Mouse (Mus musculus) left cerebral cortex, adult 8-10 months (tissue): Measurements from ENCODE around the gene B3gnt7. TPM values are rescaled to one million over a fixed set of nuclear protein-coding genes. Genes with fewer than 3 reads are reported as not detected.

ENCODE experiments used
- DNase-seq, 2 experiments: peaks; one replicate each; pipeline ENCODE4 v3.0.0; 2022; ENCODE audit warnings: low spot score in 2 of 2
- total RNA-seq, 4 experiments: library from RNA; stranded (reverse); gene quantifications; 2 replicates each; pipeline ENCODE4 v1.2.4; 2022

The B3gnt7 gene
- total RNA-seq = 1 to 10 TPM in 3 of 4 experiments, under 1 TPM in 1; 0.72 to 1.4 (median 1.2) TPM

- no peak for DNase-seq
These were observed at the start of gene B3gnt7 for GRCm38 (mm10) chr1:86302532-86302931. B3gnt7 (plus strand) TSS chr1:86302832.

DNA sequence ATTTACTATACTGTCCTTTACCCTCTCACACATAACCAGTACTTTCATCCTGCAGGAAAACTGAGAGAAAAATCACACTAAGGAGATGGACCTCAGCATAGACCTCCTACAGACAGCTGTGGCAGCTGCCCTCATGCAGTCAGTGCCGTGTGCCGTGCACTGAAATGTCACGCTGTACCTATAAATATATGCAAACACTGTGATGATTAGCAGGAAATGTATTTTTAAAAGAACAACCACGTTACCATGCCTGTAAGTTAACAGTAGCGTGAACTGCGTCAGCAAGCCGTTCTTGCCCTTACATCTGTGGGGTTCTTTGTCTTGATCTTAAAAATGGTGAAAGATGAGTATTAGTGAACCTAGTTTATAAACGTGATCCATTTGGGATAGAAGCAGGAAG is 49.2 kb upstream of the B3gnt7 start:
- DNase-seq = no peak

DNA sequence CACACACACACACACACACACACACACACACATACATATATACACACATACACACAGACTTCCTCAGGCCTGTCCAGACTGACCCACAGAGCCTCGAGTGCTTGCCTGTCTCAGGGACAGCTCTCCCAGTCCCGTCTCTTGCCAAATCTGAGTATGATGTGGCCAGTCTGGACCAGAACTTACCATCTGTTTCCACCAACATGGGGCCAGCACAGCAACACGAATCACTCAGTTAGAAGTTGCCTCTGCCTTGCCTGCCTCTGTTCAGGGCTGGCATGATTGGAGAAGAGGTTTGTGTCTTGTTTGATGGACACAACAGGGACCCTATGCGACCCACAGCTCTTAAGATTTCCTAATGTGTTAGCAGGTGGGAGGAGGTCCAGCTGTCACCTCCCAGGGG is 46.3 kb upstream of the B3gnt7 start:
- no peak for DNase-seq

GRCm38 (mm10) chr1:86257228-86257627 is 45.4 kb upstream of the B3gnt7 start:
- DNase-seq = no peak

GRCm38 (mm10) chr1:86258171-86258824 is 44.3 kb upstream of the B3gnt7 start:
- no peak for DNase-seq

DNA sequence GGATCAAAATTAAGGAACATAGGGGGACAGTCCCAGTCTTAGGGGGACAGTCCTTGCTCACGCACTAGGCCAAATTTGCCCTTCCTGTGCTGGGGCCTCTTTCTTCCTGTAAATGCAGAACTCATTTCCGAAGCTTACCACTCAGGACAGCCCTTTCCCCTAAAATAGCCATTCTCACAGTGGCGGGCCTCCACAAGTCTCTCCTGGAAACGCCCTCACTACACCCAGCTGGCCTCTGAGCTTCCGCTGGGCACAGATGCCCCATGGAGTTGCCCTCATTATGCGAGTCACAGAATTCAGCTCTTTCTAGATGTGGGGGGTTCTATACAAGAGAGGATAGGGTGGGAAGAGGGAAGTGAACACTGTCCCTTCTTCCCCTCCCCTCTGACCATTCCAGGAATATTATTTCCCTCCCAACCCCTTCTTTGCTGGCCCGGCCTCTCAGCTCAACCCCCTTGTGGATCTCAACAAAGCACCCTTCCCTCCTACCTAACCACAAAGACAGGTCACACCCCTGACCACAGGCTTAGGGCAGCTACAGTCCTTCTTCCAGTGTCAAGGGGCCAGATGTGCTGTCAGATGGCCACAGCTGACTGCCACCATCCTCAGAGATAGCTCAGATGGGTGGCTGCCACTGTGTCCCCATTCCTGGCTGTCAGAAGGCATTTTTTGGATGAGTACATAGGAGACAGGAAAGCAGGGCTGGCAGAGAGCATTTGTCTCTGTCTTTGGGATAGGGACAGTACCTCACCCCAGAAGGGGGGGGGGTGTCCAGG is 38.9 kb upstream of the B3gnt7 start:
- no peak for DNase-seq

DNA sequence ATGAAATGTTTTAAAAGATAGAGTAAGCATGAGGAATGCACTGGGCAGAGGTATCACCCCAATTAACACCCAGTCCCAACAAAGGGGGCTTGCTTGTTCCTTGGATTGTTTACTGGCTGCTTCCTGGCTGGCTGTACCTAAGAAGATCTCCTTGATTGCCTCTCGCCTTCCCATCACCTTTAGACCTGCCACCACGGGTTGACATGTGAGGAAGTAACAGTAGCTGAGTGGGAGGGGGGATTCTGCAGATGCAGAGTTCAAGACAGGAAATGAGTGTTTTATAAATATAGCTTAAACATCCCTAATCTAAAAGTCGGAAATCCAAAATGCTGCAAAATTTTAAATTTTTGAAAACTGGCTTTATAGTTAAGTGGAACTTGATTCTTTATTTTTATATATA is 37.6 kb upstream of the B3gnt7 start:
- DNase-seq = no peak

DNA sequence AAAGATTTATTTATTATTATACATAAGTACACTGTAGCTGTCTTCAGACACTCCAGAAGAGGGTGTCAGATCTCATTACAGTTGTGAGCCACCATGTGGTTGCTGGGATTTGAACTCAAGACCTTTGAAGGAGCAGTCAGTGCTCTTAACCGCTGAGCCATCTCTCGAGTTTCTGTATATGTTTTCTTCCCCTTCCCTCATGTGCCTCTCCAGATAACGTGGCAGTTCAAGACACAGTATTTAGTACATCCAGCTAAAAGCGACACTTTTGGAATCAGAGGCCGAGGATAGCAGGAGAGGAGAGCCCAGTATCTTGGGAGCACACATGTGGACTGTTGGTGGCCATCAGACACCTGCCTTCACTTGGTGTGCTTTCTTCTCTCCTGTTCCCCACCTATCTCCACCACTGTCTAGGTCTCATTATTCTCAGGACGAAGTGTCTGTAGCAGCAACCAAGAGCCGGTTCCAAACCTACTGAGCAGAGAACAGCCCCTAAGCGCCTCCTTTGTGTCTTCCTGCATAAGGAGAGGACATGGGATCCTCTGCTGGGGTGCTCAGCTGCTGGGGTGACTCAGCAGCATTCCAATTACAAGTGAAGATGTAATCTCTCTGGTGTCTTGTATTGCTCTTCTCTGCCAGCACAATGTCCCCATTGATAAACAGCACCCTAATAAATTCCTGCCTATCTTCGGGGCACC is 34.0 kb upstream of the B3gnt7 start:
- no peak for DNase-seq

GRCm38 (mm10) chr1:86269190-86269508 is 33.5 kb upstream of the B3gnt7 start:
- no peak for DNase-seq

- no peak for DNase-seq
These were observed 30.9 kb upstream of the B3gnt7 start for GRCm38 (mm10) chr1:86271707-86272106.

DNA sequence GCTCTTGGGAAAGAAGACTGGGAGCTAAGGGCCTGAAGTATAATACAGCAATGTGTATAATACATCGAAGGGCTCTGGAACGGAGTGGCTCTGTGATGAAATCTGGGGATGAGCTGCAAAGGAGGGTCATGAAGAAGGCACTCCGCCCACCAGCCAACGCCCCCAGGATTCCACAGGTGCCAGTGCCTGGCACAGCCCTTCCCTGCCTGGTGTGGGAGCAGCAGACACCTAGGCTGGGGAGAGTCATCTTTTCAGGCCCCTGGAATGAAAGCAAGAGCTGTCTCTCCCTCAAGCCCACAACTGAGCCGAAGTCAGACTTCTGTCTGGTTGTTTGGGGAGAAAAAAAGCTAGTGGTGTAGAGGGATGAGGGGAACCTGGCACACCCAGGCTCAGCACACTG is 25.6 kb upstream of the B3gnt7 start:
- no peak for DNase-seq

GRCm38 (mm10) chr1:86281781-86282536 is 20.7 kb upstream of the B3gnt7 start:
- peak; percentile 29 to 61 for DNase-seq

- DNase-seq = no peak
These were observed 18.5 kb upstream of the B3gnt7 start for GRCm38 (mm10) chr1:86284101-86284500.

DNA sequence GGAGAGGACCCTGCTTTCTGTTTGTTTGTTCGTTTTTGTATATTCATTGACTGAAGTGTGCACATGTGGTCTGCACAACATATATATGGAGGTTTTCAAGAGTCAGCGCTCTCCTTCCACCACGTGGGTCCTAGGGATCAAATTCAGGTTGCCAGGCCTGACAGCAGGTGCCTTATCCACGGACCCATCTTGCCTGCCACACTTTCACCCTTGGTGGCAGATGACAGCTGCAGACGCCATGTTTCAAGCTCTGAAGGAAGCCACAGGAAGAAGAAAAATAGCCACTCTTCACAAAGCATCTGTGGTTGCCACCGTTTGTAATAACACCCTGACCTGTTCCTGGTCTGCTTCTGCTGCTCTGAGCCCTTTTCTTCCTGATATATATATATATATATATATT is 17.3 kb upstream of the B3gnt7 start:
- no peak for DNase-seq

DNA sequence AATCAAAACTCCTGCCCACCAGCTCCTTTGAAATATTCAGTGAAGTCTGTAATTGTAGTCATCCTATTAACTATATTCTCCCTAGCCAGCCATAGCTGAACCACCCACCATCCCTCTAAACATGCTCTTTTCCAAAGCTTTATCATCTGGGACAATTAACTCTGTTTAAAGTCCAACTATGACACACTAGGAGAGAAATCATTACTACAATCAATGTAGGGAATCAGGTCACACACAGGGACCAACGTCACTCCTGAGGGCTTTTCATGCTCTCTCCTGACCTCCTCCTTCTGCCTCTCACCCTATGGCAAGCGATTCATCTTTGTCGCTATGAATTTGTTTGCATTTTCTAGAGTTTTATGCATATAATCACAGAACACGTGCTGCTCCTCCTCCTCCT is 15.2 kb upstream of the B3gnt7 start:
- DNase-seq = no peak

DNA sequence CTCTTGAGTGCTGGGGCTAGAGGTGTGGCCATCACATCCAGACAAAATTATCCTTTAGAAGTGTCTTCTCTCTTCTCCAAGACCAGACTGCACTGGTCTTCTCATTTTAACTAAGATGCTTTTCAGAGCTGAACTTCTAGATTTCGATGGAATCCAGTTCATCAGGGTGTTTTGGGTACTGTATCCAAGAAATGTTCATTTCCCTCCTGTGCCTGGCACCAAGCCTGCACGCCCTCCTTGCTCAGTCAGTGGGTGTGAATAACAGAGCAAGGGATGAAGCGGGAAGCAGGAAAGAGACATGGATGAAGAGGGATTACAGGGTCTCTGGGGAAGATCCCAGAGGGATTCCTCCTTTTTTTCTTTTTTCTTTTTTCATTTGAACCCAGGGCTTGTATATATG is 12.2 kb upstream of the B3gnt7 start:
- DNase-seq = no peak

- no peak for DNase-seq
These were observed 9.5 kb upstream of the B3gnt7 start for GRCm38 (mm10) chr1:86293091-86293490.

GRCm38 (mm10) chr1:86293868-86294267 is 8.8 kb upstream of the B3gnt7 start:
- no peak for DNase-seq

- no peak for DNase-seq
These were observed 8.2 kb upstream of the B3gnt7 start for GRCm38 (mm10) chr1:86294472-86294871.

DNA sequence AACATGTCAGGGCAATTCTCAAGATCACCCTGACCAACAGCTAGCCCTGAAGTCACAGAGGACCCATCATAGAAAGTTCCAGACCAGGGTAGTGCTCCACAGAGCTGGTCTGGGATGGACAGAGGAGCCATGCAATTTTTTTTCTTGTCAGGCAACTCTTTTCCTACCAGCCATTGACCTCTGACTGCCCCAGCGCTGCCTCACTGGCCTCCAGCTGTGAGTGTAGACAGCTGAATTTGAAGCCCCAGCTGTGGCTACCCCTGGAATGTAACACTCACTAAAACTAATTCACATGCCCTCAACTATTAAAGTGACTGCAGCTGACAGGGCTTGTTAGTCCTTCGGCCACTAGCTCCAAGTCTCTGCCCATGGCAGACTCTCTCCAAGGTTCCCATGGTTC is 2.5 kb upstream of the B3gnt7 start:
- DNase-seq = no peak

DNA sequence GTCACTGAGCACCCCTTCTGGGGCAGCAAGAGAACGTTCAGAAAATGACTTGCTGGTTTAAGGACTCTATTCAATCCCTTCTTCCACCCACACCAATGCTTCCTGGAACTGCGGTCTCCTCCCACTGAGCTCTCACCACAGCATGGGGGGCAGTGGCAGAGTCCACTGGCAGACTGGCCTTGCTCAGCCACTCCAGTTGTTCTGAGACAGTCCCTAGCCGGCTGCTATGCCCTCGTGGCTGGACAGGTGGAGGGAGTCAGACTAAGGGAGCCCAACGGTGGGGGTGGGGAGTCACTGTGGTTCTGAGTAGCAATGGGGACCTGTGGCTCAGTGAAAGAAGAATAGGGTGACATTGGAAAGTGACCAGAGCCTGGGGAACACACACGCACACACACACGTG is 1.9 kb upstream of the B3gnt7 start:
- DNase-seq = no peak
